Mouse (Mus musculus): ENCODE results near the gene Ric3. TPM values are rescaled to one million over a fixed set of nuclear protein-coding genes. Genes with fewer than 3 reads are reported as not detected.

Ric3 gene
- total and polyA plus RNA-seq, 3 experiments, result 0.13 TPM; not detected in 2

- in situ Hi-C loops (cut with MboI; ENCODE audit: low pct_ligation_motif_present, low pct_unique_long_range_greater_than_20kb, low sequenced_read_pairs) (no loop called here), dilution Hi-C loops (cut with MboI; ENCODE audit: extremely low pct_ligation_motif_present, extremely low pct_unique_long_range_greater_than_20kb, low sequenced_read_pairs) (no loop called here)
- no peak for TF ChIP-seq KAT2A (IDR thresholded peaks at IDR 0.05; ENCODE audit: insufficient replicate concordance, low read length)
- no peak for TF ChIP-seq ELF1 (IDR thresholded peaks at IDR 0.05; ENCODE audit: low read depth, low read length)
- TF ChIP-seq JUND (conservative IDR thresholded peaks at IDR 0.05; ENCODE audit: low read depth, low read length), result no peak
- no peak for TF ChIP-seq MAFK (IDR thresholded peaks at IDR 0.05; ENCODE audit: insufficient replicate concordance, low read length)
- no peak for TF ChIP-seq USF1 (IDR thresholded peaks at IDR 0.05; ENCODE audit: low read depth, low read length)
- TF ChIP-seq IRF4 (IDR thresholded peaks at IDR 0.05; ENCODE audit: low read depth, low read length), result no peak
- TF ChIP-seq POLR2AphosphoS2 (IDR thresholded peaks at IDR 0.05; ENCODE audit: low read depth, low read length), result no peak
- TF ChIP-seq MXI1 (IDR thresholded peaks at IDR 0.05; ENCODE audit: low read depth, low read length), result no peak
- no peak for TF ChIP-seq CHD2 (IDR thresholded peaks at IDR 0.05; ENCODE audit: low read length)
- no peak for TF ChIP-seq ZMIZ1 (IDR thresholded peaks at IDR 0.05; ENCODE audit: low read depth, low read length)
- TF ChIP-seq NRF1 (IDR thresholded peaks at IDR 0.05; ENCODE audit: low read depth, low read length), result no peak
- no peak overlapping the region for H3K27ac ChIP-seq (ENCODE audit: insufficient read depth, low read depth)
- no peak overlapping the region for H3K9ac ChIP-seq (ENCODE audit: insufficient read depth, low read depth)
- no peaks in the 10 kb centered on the region for H3K9me3 ChIP-seq (replicated peaks; ENCODE audit: low read length)
- no peaks in the 10 kb centered on the region for H3K79me2 ChIP-seq (replicated peaks; ENCODE audit: control insufficient read depth, extremely low read depth, insufficient read depth, poor library complexity, severe bottlenecking)
- H3K36me3 ChIP-seq (replicated peaks in 1 of 2; ENCODE audit: control insufficient read depth in 1 of 2, insufficient read depth in 1 of 2, low read length in 1 of 2), result no peaks in the 10 kb centered on the region
- no peak overlapping the region for H3K4me2 ChIP-seq (ENCODE audit: insufficient read depth, low read depth, poor library complexity, severe bottlenecking)
- DNase-seq (ENCODE audit: extremely low read depth), result no peak
- no peak overlapping the region for H3K4me3 ChIP-seq (replicated peaks in 1 of 3; ENCODE audit: low read depth in 2 of 3, low read length in 2 of 3, poor library complexity in 1 of 3)
- no peaks in the 10 kb centered on the region for H3K4me1 ChIP-seq (ENCODE audit: control insufficient read depth in 1 of 2, insufficient read depth in 2 of 2)
- peaks cover 54% of the 10 kb centered on the region for H3K27me3 ChIP-seq (replicated peaks)
These were observed 70.0 kb downstream of the Ric3 start for GRCm38 (mm10) chr7:109012998-109013625.

GRCm38 (mm10) chr7:109012575-109012974, 70.6 kb downstream of the Ric3 start:
- dilution Hi-C loops (cut with MboI; ENCODE audit: extremely low pct_ligation_motif_present, extremely low pct_unique_long_range_greater_than_20kb, low sequenced_read_pairs), result no loop called here
- TF ChIP-seq USF1 (IDR thresholded peaks at IDR 0.05; ENCODE audit: low read depth, low read length), result no peak
- TF ChIP-seq ETS1 (conservative IDR thresholded peaks at IDR 0.05; ENCODE audit: low read depth, low read length), result no peak
- no peak for TF ChIP-seq ZMIZ1 (IDR thresholded peaks at IDR 0.05; ENCODE audit: low read depth, low read length)
- no peak for TF ChIP-seq EP300 (IDR thresholded peaks at IDR 0.05; ENCODE audit: low read length)
- no peak for TF ChIP-seq CTCF (conservative IDR thresholded peaks at IDR 0.05 in 1 of 2, IDR thresholded peaks at IDR 0.05 in 1 of 2; ENCODE audit: low read depth in 2 of 2, low read length in 2 of 2)
- no peak for TF ChIP-seq MEF2A (IDR thresholded peaks at IDR 0.05; ENCODE audit: borderline replicate concordance, low read depth, low read length)
- TF ChIP-seq TBP (conservative IDR thresholded peaks at IDR 0.05; ENCODE audit: low read depth, low read length), result no peak
- in situ Hi-C loops (cut with MboI; ENCODE audit: low pct_ligation_motif_present, low pct_unique_long_range_greater_than_20kb, low sequenced_read_pairs), result no loop called here

More at GRCm38 (mm10) chr7:109012575-109012974, 70.6 kb downstream of the Ric3 start:
- no peaks in the 10 kb centered on the region for H3K36me3 ChIP-seq (replicated peaks in 1 of 2; ENCODE audit: control insufficient read depth in 1 of 2, insufficient read depth in 1 of 2, low read length in 1 of 2)
- no peak overlapping the region for H3K4me2 ChIP-seq (ENCODE audit: insufficient read depth, low read depth, poor library complexity, severe bottlenecking)
- H3K4me1 ChIP-seq (ENCODE audit: control insufficient read depth in 1 of 2, insufficient read depth in 2 of 2), result no peaks in the 10 kb centered on the region
- H3K27ac ChIP-seq (ENCODE audit: insufficient read depth, low read depth), result no peak overlapping the region
- H3K4me3 ChIP-seq (replicated peaks in 1 of 3; ENCODE audit: low read depth in 2 of 3, low read length in 2 of 3, poor library complexity in 1 of 3), result no peak overlapping the region
- H3K79me2 ChIP-seq (replicated peaks; ENCODE audit: control insufficient read depth, extremely low read depth, insufficient read depth, poor library complexity, severe bottlenecking), result no peaks in the 10 kb centered on the region
- H3K9me3 ChIP-seq (replicated peaks; ENCODE audit: low read length), result no peaks in the 10 kb centered on the region
- DNase-seq (ENCODE audit: extremely low read depth), result no peak
- no peak overlapping the region for H3K9ac ChIP-seq (ENCODE audit: insufficient read depth, low read depth)
- H3K27me3 ChIP-seq (replicated peaks), result peaks cover 54% of the 10 kb centered on the region
